Mouse (Mus musculus): ENCODE measurements around the gene Dnajb11. TPM values are rescaled to one million over a fixed set of nuclear protein-coding genes. Genes with fewer than 3 reads are reported as not detected.

Dnajb11 gene
- 40.6 and 47.6 TPM in 2 replicates for polyA plus RNA-seq (2012; rRNA removed)

DNA sequence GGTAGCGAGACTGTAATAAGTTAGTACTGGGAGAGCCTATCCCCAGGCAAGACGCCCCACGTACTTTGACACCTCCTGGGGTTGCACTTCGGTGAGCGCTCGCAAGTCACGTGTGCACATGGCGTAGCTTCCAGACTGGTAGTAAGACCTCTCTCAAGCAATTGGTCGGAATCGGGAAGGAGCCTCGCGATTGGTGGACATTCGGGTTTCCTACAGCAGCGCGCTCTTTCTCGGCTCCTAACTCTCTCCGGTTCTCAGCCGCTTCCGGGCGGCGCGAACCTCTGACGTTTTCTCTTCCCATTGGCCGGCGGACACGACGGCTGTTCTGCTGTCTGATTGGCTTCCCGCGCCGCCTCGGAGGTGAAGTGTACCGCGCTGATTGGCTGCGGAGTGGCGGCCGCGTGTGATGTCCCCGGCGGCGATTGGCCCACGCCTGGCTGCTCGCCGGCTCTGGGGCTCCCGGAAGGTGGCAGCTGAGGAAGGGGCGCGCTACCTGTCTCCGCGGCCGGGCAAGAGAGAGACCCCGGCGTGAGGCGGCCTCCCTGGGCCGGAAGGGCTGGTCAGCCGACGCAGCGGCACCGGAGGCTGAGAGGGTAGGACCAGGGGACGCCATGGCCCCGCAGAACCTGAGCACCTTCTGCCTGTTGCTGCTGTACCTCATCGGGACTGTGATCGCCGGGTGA is at the start of gene Dnajb11, which contains the start of gene Tbccd1:
Dnajb11 (plus strand) TSS at position 415 of the 683 bp plus-strand sequence.
Tbccd1 (minus strand) TSS at position 239 of the 683 bp plus-strand sequence.

DNA sequence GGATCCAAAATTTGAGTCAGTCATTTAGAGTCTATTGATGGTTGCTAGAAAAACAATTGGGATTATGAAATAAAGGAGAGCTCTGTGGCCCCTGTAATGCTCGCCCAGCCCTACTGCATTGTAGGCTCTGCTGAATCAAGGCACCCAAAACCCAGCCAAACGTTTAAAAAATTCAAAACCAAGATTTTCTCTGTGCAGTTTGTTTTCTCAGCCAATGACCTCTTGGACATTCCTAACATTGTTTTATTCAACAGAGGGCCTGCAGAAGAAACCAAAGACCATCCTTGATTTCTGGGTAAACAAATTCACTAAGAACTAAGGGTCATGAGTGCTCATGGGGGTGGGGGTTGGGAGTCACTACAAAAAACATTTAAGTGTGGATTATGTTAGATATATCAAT is 46.2 kb upstream of the Dnajb11 start, which contains the start of gene Crygs:
Crygs (minus strand) TSS at position 101 of the 400 bp plus-strand sequence.

DNA sequence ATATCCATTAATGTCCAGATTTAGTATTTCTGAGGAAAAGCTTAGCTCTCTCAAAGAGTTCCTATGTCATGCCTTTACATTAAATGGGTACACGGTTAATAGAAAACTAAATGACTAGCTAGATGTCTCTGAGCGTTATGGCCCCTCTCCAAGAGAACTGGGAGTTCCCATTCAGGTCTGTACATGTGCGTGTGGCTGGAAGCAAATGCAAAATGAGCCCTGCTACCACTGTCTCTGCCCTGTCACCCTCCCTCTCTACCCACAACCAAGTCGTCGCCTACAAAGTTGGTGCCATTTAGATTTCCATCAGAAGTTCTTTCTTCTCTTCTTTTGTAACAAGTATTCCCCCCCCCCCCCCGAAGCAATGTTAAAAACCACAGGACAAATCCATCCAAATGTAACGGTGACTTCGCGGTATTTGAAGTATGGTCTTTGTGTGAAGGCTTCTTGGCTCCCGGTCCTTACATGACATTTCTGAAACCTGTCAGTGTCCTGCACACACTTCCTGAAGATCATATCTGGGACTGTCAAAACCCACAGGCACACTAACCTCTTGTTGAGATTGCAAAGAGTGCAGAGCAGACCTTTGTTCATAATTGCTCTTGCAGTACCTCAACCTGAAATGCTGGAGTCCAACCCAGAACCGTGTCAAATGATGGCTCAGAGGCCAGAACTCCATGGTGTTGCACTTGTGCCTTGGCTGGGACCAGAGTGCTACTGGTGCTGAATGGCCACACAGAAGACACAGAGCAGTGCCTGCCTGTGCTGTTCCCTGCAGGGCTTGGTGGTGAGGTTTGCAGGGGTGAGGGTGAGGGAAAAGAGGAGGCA is 33.3 kb downstream of the Dnajb11 start, which contains the start of gene Ahsg:
Ahsg (plus strand) TSS at position 595 of the 828 bp plus-strand sequence.

DNA sequence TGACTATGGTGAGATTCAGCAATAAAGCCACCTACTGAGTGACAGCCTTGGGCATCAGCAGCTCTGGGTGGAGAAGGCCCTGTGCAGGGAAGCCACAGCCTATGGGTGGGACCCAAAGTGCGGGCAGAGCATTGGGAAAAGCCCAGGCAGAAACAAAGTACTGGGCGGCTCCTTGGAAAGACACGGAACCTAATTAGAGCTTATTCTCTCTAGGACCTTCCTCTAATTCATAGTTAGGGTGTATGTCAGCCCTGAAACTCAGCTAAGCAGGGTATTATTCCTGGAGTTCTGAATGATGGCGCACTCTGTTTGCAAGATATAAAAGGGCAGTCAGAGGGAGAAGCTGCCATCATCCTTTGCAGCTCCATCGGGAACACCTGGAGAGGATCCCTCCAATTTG is 60.4 kb downstream of the Dnajb11 start, which contains the start of gene Fetub:
Fetub (plus strand) TSS at position 301 of the 400 bp plus-strand sequence.

Other genes with a start within 250 kb of the Dnajb11 start
- 0.53 and 0.60 TPM in 2 replicates for gene Dgkg, start 200.6 kb upstream of the Dnajb11 start, polyA plus RNA-seq (2012; rRNA removed)
- gene Crygs, start 46.3 kb upstream of the Dnajb11 start, polyA plus RNA-seq (2012; rRNA removed), result not detected in 2 replicates
- 19.9 and 21.8 TPM in 2 replicates for gene Tbccd1, start 176 bp upstream of the Dnajb11 start, polyA plus RNA-seq (2012; rRNA removed)
- gene Ahsg, start 33.4 kb downstream of the Dnajb11 start, polyA plus RNA-seq (2012; rRNA removed), result 0.07 and 0.19 TPM in 2 replicates
- gene Fetub, start 60.5 kb downstream of the Dnajb11 start, polyA plus RNA-seq (2012; rRNA removed), result 0.04 and 0.08 TPM in 2 replicates
- 0.05 and 0.08 TPM in 2 replicates for gene Hrg, start 93.2 kb downstream of the Dnajb11 start, polyA plus RNA-seq (2012; rRNA removed)
- 0.04 and 0.08 TPM in 2 replicates for gene Kng2, start 171.6 kb downstream of the Dnajb11 start, polyA plus RNA-seq (2012; rRNA removed)
- gene Kng1, start 200.0 kb downstream of the Dnajb11 start, polyA plus RNA-seq (2012; rRNA removed), result 0.04 and 0.08 TPM in 2 replicates
- 693 and 738 TPM in 2 replicates for gene Eif4a2, start 249.6 kb downstream of the Dnajb11 start, polyA plus RNA-seq (2012; rRNA removed)